Mouse (Mus musculus): ENCODE results near the gene Pgr15l. TPM values are rescaled to one million over a fixed set of nuclear protein-coding genes. Genes with fewer than 3 reads are reported as not detected.

Gene Pgr15l
- polyA plus RNA-seq (2012; ENCODE audit: insufficient read depth, low replicate concordance) = not detected in 2 replicates

GRCm38 (mm10) chrX:97072369-97072768, at the start of gene Pgr15l:
Gene Pgr15l, plus strand, starts transcription at chrX:97072596.
- no peak within 1 kb of the TSS for H3K4me3 ChIP-seq (replicated peaks)
- TF ChIP-seq FLI1 (IDR thresholded peaks at IDR 0.05; ENCODE audit: low read length) (no peak), GATA1 (IDR thresholded peaks at IDR 0.05; ENCODE audit: borderline replicate concordance, low read length) (no peak)
- no peaks in the 10 kb centered on the region for H3K36me3 ChIP-seq (replicated peaks; ENCODE audit: low read length)
- 0 out of 2 replicates have a peak, but pooled peaks cover 3% of the 10 kb centered on the region for H3K9me3 ChIP-seq
- peaks cover 13% of the 10 kb centered on the region for H3K27me3 ChIP-seq (replicated peaks)
- no peaks in the 10 kb centered on the region for H3K4me1 ChIP-seq

GRCm38 (mm10) chrX:97027540-97027939, 44.9 kb upstream of the Pgr15l start:
- no peak for TF ChIP-seq GATA1 (IDR thresholded peaks at IDR 0.05; ENCODE audit: borderline replicate concordance, low read length)
- TF ChIP-seq FLI1 (IDR thresholded peaks at IDR 0.05; ENCODE audit: low read length) = no peak

GRCm38 (mm10) chrX:97069816-97070215, 2.6 kb upstream of the Pgr15l start:
- Histone ChIP-seq H3K36me3 (replicated peaks; ENCODE audit: low read length) (no peaks in the 10 kb centered on the region), H3K9me3 (0 out of 2 replicates have a peak, but pooled peaks cover 3% of the 10 kb centered on the region), H3K4me3 (replicated peaks) (no peak overlapping the region), H3K4me1 (no peaks in the 10 kb centered on the region), H3K27me3 (replicated peaks) (peaks cover 12% of the 10 kb centered on the region)
- TF ChIP-seq FLI1 (IDR thresholded peaks at IDR 0.05; ENCODE audit: low read length) (no peak), GATA1 (IDR thresholded peaks at IDR 0.05; ENCODE audit: borderline replicate concordance, low read length) (no peak)

More at GRCm38 (mm10) chrX:97027540-97027939, 44.9 kb upstream of the Pgr15l start:
- no peaks in the 10 kb centered on the region for H3K36me3 ChIP-seq (replicated peaks; ENCODE audit: low read length)
- no peaks in the 10 kb centered on the region for H3K9me3 ChIP-seq
- no peaks in the 10 kb centered on the region for H3K27me3 ChIP-seq (replicated peaks)
- H3K4me1 ChIP-seq = no peaks in the 10 kb centered on the region
- no peak overlapping the region for H3K4me3 ChIP-seq (replicated peaks)
